Mouse (Mus musculus) right cerebral cortex, postnatal 25 days (tissue): Measurements from ENCODE around the gene Dvl2.
A peak's percentile ranks its signal among the peaks of the same experiment; 100 is the strongest.
"Not testable (repeated sequence)": the region's sequence is repeated elsewhere in the genome, so short reads cannot be mapped to it uniquely, and the experiment has no call there.

Experiments used
- DNase-seq: peaks from one replicate; pipeline ENCODE4 v3.0.0; 2022

Dvl2 gene

DNA sequence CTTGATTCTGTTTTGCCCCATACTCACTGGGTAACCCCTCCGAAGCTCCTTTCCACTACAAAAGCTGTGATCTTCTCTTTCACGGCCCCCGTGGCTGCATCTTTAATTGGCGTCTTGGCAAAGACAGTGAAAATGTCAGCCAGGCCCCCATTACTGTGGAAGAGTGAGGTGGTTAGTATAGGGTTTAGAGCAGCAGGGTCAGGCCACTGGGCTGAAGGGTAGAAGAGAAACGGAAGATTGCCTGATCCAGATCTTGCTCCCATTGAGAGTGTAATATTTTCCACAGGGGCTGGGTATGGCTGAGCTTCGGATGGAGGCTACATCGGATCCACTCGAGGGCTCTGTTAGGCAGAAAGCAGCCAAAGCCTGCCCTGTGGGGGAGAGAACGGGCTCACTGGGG lies 12.5 kb downstream of the Dvl2 start:
- no peak for DNase-seq

DNA sequence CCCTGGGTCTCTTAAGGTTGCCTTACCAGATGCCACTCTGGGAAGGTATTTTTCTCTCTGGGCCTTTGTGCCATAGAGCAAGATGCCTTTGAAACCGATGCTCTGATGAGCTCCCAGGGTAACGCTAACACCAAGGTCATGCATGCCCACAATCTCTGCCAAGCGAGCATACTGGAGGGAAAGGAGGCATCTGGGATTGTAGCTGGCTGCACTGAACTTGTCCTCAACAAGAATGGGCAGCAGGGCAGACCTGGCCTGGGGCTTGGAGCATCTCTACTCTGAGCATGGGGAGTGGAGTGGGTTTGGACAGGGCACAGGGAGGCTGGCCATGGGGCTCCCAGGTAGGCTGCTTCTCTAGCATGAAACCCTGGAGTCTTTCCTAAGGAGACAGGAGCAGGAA lies 13.0 kb downstream of the Dvl2 start:
- no peak for DNase-seq

DNA sequence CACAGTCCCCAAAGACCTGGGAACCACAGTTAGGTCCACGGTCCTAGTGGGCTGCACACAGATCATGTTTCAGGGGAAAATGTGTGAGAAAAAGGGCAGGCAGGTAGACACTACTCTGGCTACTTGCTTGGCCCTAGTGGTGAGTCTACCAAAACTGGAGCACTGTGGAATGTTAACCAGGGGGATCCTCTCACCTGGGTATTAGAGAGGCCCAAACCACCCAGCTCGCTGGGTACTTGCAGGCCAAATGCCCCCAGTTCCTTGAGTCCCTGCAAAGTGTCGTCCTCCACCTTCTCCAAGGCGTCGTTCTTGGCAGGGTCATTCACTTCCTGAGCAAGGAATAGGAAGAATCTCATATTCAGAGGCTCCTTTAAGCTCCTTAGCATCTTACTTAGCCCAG lies 13.7 kb downstream of the Dvl2 start:
- no peak for DNase-seq

DNA sequence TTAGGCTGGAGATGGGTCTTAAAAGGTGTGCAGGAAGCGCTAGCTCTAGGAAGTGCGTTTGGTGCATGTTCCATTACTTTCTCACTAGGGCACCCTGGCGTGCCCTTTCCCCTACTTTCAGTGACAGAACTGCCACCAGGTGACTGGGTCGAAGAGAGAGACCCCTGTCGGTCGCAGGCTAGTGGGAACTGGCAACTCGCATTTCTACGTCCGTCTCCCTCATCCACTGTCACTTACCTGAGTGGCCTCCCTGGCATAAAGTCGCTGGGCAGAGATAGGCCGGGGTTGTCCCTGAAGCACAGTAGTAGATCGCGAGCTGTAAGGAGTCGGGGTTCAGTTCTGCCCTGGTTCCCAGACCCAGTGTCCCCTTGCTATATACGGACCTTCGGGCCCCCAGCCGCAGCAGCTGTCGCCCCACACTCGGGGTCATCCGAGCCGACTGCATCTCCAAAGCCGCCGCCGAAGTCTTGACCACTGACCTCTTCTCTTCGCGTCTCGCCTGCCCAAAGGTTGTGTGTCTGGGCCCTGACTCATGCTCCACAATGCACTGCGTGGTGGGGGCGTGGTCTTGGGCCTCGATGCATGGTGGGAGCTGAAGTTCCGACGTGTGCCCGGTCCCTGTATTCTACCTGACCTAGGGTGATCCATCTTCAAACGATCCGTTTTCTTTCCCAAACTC lies 14.6 kb downstream of the Dvl2 start, which contains the start of gene Acadvl:
TSS of gene Acadvl (minus strand) at position 532 of the 679 bp plus-strand sequence.
- peak; percentile 86 for DNase-seq

DNA sequence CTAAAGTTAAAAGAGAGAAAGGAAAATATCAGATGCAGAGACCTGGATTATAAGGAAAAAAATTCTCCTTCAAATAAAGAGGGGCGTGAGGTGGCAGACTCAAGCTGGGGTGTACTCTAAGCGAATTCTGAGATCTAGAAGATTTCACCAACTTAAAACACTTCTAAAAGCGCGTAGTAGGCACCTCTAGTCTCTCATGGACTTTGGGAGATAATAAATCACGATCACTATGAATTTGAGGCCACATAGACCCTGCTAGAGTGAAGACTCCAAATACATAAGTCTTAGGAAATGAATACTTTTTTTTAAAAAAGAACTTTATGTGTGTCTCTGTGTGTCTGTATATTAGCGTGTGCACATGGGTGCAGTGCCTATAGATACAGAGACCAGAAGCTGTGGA lies 15.3 kb downstream of the Dvl2 start:
- DNase-seq = no peak

DNA sequence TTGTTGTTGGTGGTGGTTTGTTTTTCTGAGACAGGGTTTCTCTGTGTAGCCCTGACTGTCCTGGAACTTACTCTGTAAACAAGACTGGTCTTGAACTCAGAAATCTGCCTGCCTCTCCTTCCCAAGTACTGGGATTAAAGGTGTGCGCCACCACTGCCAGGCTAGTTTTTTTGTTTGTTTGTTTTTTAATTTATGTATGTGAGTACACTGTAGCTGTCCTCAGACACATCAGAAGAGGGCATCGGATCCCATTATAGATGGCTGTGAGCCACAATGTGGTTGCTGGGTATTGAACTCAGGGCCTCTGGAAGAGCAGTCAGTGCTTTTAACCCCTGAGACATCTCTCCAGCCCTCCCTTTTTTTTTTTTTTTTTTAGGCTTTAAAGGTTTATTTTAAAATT lies 15.8 kb downstream of the Dvl2 start:
- DNase-seq = not testable (repeated sequence)

DNA sequence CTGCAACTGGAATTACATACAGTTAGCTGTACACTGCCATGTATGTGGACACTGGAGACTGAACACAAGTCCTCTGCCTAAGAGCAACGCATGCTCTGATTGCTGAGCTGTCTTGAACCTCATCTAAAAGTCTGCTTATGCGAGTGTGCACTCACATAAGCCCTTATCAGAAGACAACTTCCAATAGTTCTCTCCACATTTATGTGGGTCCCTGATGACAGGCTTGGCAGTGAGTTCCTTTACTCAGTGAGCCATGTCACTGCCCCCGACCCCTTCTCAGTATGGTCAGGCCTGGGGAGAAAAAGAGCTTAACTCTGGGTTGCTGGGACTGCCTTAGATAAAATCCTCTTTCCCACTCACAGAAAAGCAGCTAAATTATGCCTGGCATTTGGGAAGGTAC lies 16.3 kb downstream of the Dvl2 start, which contains the start of gene Dlg4:
TSS of gene Dlg4 (plus strand) at position 274 of the 400 bp plus-strand sequence.
- no peak for DNase-seq

DNA sequence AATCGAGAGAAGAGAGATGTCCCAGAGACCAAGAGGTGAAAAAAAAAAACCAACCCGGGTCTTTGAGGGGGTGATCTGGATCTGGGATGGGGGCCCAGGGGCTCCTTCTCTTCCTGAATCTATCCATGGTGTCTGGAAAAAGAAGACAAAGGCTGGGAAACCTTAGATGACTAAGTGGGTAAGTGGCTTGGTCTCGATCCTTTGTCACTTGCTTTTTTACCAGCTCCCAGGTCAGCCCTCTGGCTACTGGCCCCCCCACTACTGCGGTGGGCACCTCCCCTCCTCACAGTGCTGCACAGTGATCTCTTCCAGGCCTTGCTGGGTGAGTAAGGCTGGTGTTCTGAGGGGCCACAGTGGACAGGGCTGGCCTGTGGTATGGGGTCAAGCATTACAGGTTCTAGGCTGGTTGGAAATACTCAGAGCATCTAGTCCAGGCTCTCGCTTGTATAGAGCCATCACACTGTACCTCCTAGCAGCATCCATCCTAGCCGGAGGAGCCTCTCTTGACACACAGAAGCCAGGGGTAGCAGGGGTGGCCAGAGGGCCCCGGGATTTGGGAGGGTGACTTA lies 16.9 kb downstream of the Dvl2 start:
- DNase-seq = no peak

DNA sequence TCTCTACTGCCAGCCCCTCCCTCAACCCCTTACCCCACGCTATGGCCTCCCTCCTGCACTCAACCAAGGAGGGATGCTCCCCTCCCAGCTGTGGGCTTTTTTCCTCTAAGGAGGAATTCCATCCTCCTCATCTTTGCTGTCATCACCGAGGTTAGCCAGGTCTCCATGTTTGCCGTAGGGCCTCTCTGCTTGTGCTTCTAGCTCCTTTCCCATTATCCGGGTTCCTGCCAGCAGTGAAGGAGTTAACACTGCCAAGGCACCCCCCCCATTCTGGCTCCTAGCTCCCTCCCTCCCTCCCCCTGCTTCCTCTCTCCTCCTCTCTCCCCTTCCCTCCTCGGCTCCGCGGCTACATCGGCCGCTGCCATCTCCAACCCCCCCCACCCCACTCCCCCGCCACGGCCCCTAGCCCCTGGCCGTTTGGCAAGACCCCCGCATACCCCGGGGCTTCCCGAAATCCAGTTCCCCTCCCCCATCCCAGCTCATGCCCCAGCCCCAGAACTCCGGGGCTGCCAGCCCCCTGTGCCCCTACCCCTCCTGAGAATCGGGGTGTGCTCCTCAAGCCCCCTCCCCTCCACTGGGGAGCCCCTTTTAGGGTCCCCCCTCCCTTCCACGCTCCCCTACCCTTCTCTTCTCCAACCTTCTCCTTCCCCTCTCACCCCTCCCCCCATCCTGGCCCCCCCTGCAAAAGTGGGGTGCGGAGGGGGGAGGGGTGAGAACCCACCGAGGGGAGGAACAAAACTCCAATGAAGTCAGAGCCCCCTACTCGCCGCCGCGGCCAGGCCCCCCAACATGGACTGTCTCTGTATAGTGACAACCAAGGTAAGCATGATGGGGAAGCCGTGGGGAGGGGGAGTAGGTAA lies 18.0 kb downstream of the Dvl2 start:
- DNase-seq = peak; percentile 69

DNA sequence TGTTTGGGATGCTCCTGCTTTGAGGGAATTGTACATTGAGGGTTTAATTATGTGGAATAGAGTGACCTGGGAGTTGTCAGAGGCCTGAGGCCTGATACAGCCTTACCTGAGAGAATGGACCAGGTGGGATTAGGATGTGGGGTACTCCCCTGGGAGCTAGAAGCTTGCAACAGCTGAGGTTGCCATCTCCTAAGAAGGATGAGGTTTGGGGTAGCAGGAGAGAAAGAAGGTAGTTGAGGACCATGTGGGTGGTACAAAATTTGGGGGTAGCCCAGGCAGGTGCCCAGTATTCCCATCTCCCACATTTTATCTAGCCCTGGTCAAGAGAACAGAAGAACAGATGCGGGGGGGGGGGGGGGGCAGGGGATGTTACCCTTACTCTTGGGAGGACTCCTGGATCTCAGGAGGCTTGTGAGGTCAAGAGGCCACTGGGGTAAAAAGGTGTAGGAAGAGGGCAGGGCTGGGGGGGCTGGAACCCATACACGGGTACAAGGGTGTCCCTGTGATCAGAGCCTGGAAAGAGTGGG lies 19.2 kb downstream of the Dvl2 start:
- no peak for DNase-seq

DNA sequence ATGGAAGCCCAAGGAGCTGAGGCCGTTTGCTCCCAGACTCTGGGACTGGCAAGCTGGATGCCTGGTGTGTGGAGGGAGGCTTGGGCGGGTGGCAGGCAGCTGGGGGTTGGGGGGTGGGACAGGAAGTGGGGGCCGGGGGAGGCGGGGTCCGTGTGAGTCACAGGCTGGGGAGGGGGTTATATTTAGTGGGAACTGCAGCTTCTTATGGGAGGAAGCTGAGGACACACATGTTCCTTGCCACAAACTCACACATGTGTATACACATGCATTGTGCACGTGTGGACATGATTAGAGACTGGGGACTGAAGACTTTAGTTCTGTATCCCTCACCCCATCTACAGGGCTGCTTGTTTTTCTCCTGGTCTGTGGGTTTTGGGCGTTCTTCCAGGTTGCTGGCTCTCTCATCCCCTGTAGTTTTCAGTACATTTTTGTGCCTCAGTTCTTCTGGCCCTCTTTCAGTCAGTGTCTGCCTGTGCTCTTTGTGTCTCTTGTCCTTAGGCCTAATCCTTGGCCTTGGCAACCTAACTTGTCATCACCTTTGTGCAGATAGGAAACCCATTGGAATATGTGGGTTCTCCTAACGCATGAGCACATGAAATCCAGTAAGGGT lies 19.7 kb downstream of the Dvl2 start:
- DNase-seq = no peak

DNA sequence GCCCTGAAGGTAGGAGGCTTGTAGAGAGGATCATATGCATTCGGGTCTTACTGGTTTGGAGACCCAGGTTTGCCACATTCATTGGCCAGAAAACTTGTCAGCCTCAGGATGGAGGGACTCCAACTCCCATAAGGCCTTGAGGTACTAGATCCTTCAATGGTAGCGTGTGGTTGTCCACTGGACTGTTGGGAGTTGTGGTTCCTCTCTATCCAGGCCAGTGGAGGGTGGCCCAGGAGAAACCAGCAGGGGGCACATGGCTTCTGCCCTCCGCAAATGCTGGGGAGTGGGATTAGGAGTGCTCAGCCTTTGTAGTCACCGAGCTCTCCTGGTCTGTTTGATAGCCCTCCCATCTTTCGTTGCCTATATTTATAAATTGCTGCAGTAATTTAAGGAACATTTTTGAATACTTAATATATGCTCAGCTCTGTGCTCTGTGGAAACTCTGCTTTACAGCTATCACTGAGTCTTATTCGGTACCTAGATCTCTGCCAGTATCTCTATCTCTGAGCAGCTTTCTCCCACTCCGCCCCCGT lies 20.4 kb downstream of the Dvl2 start:
- peak; percentile 64 for DNase-seq

DNA sequence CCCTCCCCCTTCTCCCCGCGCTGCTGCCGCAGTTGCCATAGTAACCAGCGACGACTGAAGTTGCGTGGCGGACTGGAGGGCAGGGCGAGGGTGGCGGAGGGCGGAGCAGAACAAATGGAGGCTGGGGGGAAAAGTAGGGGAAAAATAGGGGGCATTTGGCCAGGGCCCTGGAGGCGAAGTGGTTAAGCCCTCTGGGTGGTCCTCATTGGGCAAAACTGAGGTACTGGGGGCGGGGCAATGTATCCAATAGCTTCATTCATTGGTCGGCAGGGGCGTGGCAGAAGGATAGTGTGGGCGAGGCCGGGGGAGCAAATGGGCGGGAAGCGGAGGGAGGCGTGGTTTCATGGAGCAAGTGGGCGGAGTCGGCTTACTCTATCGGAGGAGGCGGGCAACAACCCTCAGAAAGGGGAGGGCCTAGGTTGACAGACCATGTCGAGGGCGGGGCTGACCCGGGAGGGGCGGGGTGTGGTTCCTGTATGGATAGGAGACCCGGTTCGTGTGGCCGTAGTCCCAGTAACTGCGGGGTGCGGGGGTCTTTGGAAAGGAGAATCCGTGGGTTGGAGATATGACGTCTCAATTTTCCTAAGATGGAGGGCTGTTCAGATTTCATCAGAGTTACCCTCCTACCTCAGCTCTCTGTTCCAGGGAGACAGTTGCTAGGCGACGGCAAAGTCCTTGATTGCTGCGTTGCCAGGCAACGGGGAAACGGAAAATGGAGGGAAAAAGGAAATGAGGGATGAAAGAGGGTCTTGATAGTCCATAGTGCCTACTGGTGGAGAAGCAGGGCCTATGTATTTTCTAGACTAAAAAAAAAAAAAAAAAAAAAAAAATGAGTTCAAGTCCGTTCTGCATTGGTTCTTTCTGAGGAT lies 21.1 kb downstream of the Dvl2 start:
- DNase-seq = peak; percentile 95

DNA sequence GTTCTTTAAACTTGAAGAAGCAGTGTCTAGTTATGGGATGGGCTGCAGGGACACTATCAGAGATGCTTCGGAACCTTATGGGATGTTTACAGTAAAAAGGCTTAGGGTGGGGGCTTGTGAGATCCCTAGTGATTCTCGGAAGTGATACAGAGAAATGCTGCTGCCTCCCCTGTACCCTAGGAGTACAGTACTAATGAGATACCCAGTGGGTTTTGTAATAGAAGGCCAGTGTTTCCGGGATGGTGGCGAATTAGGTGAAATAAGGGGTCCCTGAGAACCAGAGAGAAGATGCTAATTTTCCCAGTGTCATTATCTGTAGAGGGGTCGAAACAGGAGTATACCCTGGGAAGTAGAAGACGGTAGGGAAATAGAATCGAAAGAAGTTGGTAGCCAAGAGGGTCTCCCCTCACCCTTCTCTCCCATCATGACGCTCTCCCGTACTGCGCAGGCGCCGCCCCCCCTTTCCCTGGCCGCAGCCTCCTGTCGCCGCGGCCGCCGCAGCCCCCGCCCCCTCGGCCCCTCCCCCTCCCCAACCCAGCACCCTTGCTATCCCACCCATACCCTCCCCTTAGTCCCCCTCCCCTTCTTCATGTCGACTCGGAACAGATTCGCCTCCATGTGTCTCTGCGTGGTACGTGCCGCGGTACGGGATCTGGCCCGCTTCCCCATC lies 23.2 kb downstream of the Dvl2 start:
- no peak for DNase-seq

DNA sequence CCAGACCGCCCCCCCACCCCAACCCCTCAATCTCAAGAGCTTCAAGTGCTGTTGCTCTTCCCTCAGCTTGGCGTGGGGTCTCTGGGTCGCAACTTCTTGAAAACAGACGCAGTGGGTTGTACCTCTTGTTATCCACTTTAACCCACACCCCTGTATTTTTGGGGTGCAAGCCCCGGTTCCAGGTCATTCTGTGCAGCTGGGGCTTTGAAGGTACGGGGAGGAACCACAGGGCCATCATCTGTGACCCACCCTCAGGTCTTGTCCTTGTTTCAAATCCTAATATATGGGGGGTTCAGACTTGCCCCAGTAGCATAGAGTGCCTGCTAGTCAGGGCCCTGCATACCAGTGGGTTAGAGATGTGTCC lies 23.7 kb downstream of the Dvl2 start:
- no peak for DNase-seq

DNA sequence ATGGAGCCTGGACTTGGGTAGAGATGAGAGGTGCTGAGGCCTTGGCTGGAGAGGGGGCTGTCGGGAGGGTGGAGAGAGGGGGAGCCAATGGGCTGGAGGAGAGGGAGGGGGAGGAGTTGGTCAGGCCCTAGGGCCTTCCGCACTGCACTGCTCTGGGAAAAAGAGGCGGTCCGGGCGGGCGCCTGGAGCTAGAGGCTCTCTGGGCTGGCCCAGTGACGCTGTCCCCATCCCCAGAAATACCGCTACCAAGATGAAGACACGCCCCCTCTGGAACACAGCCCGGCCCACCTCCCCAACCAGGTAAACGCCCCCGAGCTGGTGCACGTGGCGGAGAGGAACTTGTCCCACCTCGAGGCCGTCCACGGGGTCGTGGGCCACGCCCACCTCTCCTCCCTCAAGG lies 26.3 kb downstream of the Dvl2 start:
- no peak for DNase-seq

DNA sequence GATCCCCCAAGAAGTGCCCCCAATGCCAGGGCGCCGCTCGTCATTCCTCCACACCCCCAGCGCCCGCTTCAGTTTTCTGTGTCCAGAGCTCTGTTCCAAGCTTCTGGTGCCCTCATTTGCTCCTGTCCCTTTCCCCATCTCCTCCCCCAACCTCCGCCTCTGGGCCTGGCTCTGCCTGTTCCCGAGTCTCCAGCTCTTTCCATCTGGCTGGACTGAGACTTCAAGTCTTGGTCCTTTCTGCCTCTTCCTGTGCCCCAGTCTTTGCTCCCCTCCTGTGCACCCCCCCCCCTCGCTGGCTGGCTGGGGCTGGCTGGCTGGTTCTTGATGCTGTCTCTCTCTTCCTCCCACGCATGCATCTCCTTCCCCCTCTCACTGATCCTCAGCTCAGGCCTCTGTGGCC lies 27.0 kb downstream of the Dvl2 start:
- DNase-seq = peak; percentile 37

DNA sequence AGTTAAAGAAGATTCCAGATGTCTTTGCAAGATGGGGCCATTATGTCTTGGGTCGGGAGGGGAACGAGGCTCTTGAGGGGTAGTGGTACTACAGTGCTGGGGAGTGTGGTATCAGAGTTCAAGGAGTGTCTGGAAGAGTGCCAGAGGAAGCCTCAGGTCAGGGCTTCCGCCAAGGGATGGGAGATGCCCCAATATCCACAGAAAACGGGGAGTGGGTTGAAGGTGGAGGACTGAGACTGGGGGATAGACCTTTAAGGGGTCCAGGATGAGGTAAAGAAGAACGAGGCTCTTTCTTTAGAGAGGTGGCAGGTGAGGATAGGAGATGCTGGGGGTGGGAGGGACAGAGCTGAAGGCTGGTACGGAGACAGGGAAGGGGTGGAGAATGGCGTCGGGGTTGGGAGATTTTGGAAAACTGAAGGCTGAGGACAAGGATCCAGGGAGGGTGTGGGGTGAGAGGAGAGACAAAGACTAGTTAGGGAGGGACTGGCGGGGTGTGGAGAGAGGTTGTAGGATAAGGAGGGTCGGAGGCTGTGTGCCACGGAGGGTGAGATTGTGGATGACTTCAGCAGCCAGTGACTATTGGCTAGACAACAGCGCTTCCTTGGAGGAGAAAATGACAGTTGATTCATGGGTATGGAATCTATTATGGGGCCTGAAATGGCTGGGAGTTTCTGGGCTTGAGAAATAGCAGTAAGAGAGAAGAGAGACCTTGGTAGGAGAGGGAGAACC lies 28.2 kb downstream of the Dvl2 start:
- DNase-seq = no peak

DNA sequence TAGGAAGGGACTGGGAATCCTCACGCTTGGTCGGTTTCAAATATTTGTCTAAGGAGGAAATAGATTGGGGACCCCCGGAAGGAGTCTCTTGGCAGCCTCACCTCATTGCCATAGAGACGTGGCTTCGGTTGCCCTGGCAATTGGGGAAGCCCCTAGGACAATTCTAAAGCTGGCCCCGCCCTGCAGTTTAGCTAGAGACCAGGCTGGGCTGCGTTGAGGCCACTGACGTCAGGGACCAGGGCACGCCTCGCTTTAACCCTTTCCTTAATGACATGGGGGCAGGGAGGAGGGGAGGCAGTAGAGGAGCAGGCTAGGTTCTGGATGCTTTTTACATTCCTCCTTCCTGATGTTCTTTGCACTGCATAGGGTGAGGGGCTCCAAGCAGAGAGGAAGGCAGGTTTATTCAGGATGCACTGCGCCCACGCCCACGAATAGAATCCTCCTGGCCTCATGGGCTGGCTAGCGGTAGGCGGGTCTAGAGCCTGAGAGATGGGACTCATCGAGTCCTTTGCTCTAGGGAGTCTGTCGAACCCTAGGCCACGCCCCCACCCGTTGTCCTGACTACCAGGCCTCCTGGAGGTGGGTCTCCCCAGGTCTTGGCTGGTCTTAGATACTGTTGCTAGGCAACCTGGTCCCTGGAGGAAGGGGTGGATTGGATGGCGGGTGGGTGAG lies 28.9 kb downstream of the Dvl2 start:
- peak; percentile 84 for DNase-seq
